Mouse (Mus musculus): ENCODE results near the gene Gm45785.

DNA sequence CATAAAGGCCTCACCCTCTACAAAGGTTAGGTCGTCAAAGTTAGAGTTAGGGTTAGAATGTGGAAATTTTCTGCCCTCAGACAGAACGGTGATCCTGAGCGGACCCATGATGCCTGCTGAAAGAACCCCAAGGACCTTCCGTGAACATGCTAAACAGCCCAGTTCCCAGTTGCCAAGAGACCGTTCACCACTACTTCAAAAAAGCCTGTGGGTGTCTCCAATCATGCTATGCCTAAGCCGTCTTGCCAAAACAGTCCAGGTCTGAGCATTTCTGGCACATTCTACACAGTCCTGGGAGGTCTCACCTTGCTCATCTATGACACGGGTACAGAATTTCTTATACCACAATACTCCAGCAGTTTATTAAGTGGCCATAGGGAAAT is 68.1 kb downstream of the Gm45785 start:
- TF ChIP-seq CTCF (IDR thresholded peaks at IDR 0.05), result no peak
- no peak for TF ChIP-seq EP300 (IDR thresholded peaks at IDR 0.05)

Data from lung, postnatal 0 days (tissue).